Comparison of ENCODE assay signal across 19 mouse cellular contexts in the genomic region with DNA sequence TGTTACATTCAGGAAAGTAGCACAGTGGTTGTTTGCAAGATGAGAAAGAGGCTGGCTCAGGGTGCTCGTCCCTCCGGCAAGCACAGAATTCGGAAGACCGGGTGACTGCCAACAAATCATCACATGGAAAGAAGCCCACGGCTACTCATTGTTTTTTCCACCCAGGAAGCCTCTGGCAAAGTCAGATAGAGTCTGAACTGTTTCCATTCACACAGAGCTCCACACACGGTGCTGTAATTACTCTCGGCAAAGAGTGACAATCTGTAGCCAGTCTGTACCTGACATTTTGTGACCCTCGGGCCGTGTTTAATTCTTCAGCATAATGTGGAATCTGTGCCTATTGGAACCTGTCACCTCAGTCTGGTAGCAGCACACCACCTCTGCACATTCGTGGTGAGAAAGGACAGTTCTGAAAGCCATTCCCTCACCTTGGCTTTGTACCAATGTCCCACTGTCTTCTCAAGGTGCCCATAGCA. TPM values are rescaled to one million over a fixed set of nuclear protein-coding genes. Genes with fewer than 3 reads are reported as not detected.
A peak's percentile ranks its signal among the peaks of the same experiment; 100 is the strongest.
DNase-seq lines count a peak whose midpoint lies in the region; ATAC-seq lines count a peak whose summit lies in the region.
"Had no signal": no experiment of that assay in that cellular context is flagged by ENCODE, and none has a peak within 500 bp of the region (broad histone marks: within the 10 kb centered on the region; RNA-seq: fewer than 3 reads in every experiment).

No protein-coding gene starts in this region.

- H3K36me3 ChIP-seq in neural tube, embryonic 13.5 days, result no peaks in the 10 kb centered on the region
- H3K36me3 ChIP-seq: embryonic facial prominence, embryonic 12.5 days; heart, embryonic 15.5 days had no signal

- 0 out of 2 replicates have a peak overlapping the region, but pooled peaks have one; percentile 1 for H3K27ac ChIP-seq in neural tube, embryonic 13.5 days (replicated peaks)
- H3K27ac ChIP-seq: embryonic facial prominence, embryonic 12.5 days; forebrain, embryonic 13.5 days; heart, embryonic 15.5 days had no signal

- no peak overlapping the region for H3K9ac ChIP-seq in neural tube, embryonic 13.5 days
- H3K9ac ChIP-seq: embryonic facial prominence, embryonic 12.5 days; forebrain, embryonic 13.5 days; heart, embryonic 15.5 days had no signal

- no peak overlapping the region for H3K4me3 ChIP-seq in neural tube, embryonic 13.5 days
- H3K4me3 ChIP-seq: embryonic facial prominence, embryonic 12.5 days; forebrain, embryonic 13.5 days; heart, embryonic 15.5 days had no signal

- DNase-seq in gastrocnemius, postnatal 25 days, result peak; percentile 19
- DNase-seq in gastrocnemius, postnatal 4 days (ENCODE audit: low spot score in 2 of 2), result no peak
- DNase-seq in neural tube, embryonic 10.5 days (ENCODE audit: extremely low spot score, low spot score), result no peak
- DNase-seq in cerebellum, postnatal 25 days, result peak; percentile 69 to 73
- peak; percentile 38 for DNase-seq in skeletal muscle tissue, adult 2 months (ENCODE audit: low read depth, low spot score)
- no peak for DNase-seq in natural killer cell, adult 2 months (ENCODE audit: low spot score in 2 of 2)
- DNase-seq in spleen, postnatal 4 days (ENCODE audit: low spot score in 2 of 2), result no peak
- DNase-seq: adrenal gland, postnatal 25 days had no signal

- 41% methylated on average over 10 of the region's 10 CpGs for WGBS in neural tube, embryonic 13.5 days

- H3K4me2 ChIP-seq in neural tube, embryonic 13.5 days, result no peak overlapping the region
- H3K4me2 ChIP-seq: embryonic facial prominence, embryonic 12.5 days; forebrain, embryonic 13.5 days; heart, embryonic 15.5 days had no signal

- H3K4me1 ChIP-seq in neural tube, embryonic 13.5 days (replicated peaks), result peaks cover 11% of the 10 kb centered on the region; the same call in 1 of the 2 replicates
- H3K4me1 ChIP-seq: embryonic facial prominence, embryonic 12.5 days had no signal

- no peak for ATAC-seq in neural tube, embryonic 13.5 days (ENCODE audit: low read depth)
- ATAC-seq: forebrain, embryonic 13.5 days had no signal

- H3K27me3 ChIP-seq in neural tube, embryonic 13.5 days, result no peaks in the 10 kb centered on the region
- H3K27me3 ChIP-seq: embryonic facial prominence, embryonic 12.5 days; heart, embryonic 15.5 days had no signal

- H3K9me3 ChIP-seq in neural tube, embryonic 13.5 days, result no peaks in the 10 kb centered on the region
- H3K9me3 ChIP-seq: embryonic facial prominence, embryonic 12.5 days; forebrain, embryonic 13.5 days; heart, embryonic 15.5 days had no signal

RNA-seq across cellular contexts. Expression of a gene that starts 54.1 kb away (rescaled TPM):
- not detected for total RNA-seq in gastrocnemius, postnatal 25 days (2021)
- not detected for total RNA-seq in gastrocnemius, postnatal 4 days (2021)
- polyA plus RNA-seq in neural tube, embryonic 13.5 days (2015; fragmentation: Nextera tagmentation; extraction: Ambion mirVana), result not detected in 2 replicates
- total RNA-seq: adrenal gland, postnatal 25 days; layer of hippocampus, adult 8-10 months; left cerebral cortex, adult 8-10 months; liver, adult 2 months had no signal
- polyA plus RNA-seq: embryonic facial prominence, embryonic 12.5 days; forebrain, embryonic 13.5 days; liver, adult 2 months; lung, embryonic 16.5 days; stomach, embryonic 14.5 days had no signal

RNA-seq across cellular contexts. Expression of a gene that starts 55.5 kb away (rescaled TPM):
- total RNA-seq in gastrocnemius, postnatal 25 days (2021), result under 1 TPM in 1 of 2 experiments, not detected in 1; 0.11 TPM
- under 1 TPM; 0.56 to 0.57 TPM for total RNA-seq in gastrocnemius, postnatal 4 days (2021)
- polyA plus RNA-seq in neural tube, embryonic 13.5 days (2015; fragmentation: Nextera tagmentation; extraction: Ambion mirVana), result 0.98 and 1.2 TPM in 2 replicates
- total RNA-seq: ES-E14; liver, adult 2 months had no signal
- polyA plus RNA-seq: C2C12; liver, adult 2 months had no signal

Comparison
In these comparisons a context has a peak if more than half of its experiments do, and no peak if none do; other contexts are left out.
1. DNase-seq: peak in gastrocnemius, postnatal 25 days (single experiment), cerebellum, postnatal 25 days (2 of 2) and skeletal muscle tissue, adult 2 months (single experiment); none in gastrocnemius, postnatal 4 days (0 of 2), neural tube, embryonic 10.5 days (single experiment), natural killer cell, adult 2 months (0 of 2) and spleen, postnatal 4 days (0 of 2).